Mouse (Mus musculus) retina, embryonic 14.5 days (tissue): ENCODE measurements around the gene Mapre1.
A peak's percentile ranks its signal among the peaks of the same experiment; 100 is the strongest.

ENCODE experiments used
- DNase-seq: peaks from one replicate; pipeline ENCODE4 v3.0.0-alpha.2; 2015; ENCODE audit warnings: low spot score

The Mapre1 gene

GRCm38 (mm10) chr2:153778638-153779362 is 37.7 kb downstream of the Mapre1 start:
- peak; percentile 81 for DNase-seq

- DNase-seq = no peak
Measured at GRCm38 (mm10) chr2:153779394-153779981, 38.4 kb downstream of the Mapre1 start, which contains the start of gene Efcab8. TSS of gene Efcab8 (plus strand) at chr2:153779931.

DNA sequence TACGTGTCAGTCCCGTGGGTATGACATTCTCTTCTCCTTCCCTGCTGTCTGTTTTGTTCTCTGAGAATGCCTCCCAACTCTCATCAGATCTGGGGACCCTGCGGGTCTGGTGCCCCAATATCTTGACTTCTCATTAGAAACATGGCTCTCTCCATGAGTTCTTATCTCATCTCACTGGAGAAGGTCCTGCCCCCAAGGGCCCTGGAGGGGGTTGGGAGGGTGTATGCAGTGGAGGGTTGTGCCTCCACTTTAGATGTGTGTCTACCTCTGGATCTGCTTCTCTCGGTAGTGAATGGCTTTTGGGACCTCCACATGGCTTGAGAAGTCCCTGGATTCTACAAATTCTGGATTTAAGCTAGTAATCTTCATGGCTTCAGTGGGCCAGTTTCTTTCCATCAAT is 40.1 kb downstream of the Mapre1 start:
- no peak for DNase-seq

- DNase-seq = no peak
Measured at GRCm38 (mm10) chr2:153784668-153785067, 43.6 kb downstream of the Mapre1 start.

DNA sequence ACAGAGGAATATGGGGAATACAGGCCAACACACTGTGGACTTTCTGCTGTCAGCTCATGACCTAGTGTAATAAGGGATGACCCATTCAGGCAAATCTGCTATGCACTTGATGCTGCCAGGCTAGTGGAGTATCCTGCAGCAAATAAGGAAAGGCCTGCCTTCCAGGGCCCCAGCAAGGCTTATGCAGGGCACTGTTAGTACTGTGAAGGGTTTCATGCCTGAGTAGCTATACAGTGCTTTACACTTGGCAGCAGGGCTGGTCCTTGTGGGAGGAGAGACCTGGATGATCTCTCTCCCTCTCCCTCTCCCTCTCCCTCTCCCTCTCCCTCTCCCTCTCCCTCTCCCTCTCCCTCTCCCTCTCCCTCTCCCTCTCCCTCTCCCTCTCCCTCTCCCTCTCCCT is 52.3 kb downstream of the Mapre1 start:
- DNase-seq = no peak

DNA sequence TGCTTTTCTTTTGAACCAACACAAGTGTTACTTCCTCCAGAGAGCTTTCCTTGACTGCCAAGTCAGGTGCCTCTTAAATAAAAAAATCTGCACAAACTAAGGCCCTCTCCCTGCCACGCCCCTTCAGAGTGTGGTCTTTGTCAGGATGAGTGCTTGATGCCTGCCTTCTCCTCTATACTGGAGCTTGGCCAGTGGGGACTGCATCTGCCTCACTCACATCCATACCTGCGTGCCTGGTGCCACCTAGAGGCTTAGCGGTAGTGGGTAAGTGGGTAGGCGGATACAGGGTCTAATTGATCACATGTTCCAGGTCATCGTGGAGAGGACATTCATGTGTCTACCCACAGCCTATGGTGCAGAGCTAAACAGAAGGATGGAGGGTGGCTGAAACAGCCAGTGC is 54.0 kb downstream of the Mapre1 start:
- peak; percentile 58 for DNase-seq

DNA sequence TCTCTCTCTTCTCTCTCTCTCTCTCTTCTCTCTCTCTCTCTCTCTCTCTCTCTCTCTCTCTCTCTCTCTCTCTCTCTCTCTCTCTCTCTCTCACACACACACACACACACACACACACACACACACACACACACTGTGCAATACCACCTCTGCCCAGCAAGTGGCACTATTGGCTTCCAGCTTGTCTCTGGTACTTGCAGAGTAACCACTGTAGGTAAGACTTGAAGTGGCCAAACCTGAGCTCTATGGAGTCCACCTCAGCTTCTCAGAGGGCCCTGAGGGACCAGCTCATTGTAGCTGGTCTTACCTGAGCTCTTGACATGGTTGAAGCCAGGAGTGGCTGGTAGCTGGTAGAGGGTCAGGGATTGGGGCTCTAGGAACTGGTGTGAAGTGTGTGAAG is 66.4 kb downstream of the Mapre1 start:
- DNase-seq = peak; percentile 80

GRCm38 (mm10) chr2:153808146-153808545 is 67.1 kb downstream of the Mapre1 start:
- no peak for DNase-seq

GRCm38 (mm10) chr2:153808841-153809240 is 67.8 kb downstream of the Mapre1 start:
- DNase-seq = no peak

- DNase-seq = no peak
Measured at GRCm38 (mm10) chr2:153809921-153810320, 68.8 kb downstream of the Mapre1 start.

DNA sequence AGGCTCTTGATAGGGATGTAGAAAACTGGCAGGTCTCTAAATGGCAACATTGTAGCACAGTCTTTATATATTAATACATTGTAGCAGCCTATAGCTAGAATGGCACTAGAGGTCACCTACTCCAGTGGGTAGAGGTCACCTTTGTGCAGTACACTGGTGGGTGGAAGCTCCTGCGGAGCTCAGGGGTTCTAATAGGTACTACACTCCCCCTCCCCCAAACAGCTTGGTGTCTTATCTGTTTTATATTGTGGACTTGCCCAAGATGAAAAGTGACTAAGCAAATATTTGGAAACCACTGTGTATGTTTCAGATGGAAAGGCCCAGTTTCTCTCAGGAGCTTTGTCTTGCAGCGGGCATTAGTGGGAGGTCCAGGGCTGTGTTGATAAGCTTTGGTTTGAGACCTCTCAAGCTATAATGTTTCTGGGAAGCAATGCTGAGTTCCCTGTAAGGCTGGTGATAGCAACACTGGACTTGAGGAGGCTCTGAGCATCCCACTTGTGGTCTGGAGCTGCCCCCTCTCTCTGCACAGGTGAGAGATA is 81.0 kb downstream of the Mapre1 start:
- no peak for DNase-seq
